Mouse (Mus musculus) myocyte (in vitro differentiated cells): ENCODE measurements around the gene Slc30a4.

Experiments used
- MAX ChIP-seq: IDR thresholded peaks from one replicate; pipeline ENCODE4 v1.6.1; 2011; ENCODE audit warnings: low read depth, mild to moderate bottlenecking, control low read depth
- POLR2A ChIP-seq: IDR thresholded peaks from one replicate; pipeline ENCODE4 v1.6.1; 2011; ENCODE audit warnings: low read depth, mild to moderate bottlenecking, control low read depth, moderate library complexity; ENCODE audit not compliant: insufficient read length
- POLR2AphosphoS2 ChIP-seq: IDR thresholded peaks from one replicate; pipeline ENCODE4 v1.6.1; 2011; ENCODE audit warnings: low read depth, control low read depth; ENCODE audit not compliant: insufficient read length
- SRF ChIP-seq: IDR thresholded peaks from one replicate; pipeline ENCODE4 v1.6.1; 2011; ENCODE audit warnings: low read depth; ENCODE audit not compliant: control insufficient read depth, insufficient read length
- TCF12 ChIP-seq: IDR thresholded peaks from one replicate; pipeline ENCODE4 v1.6.1; 2011; ENCODE audit warnings: mild to moderate bottlenecking, control low read depth; ENCODE audit not compliant: poor library complexity, insufficient read depth, severe bottlenecking
- USF1 ChIP-seq: IDR thresholded peaks from one replicate; pipeline ENCODE4 v1.6.1; 2011; ENCODE audit warnings: low read depth, mild to moderate bottlenecking, control low read depth, moderate library complexity

- TF ChIP-seq POLR2A = no peak
- TF ChIP-seq POLR2AphosphoS2 = no peak
- TF ChIP-seq SRF = no peak
- no peak for TF ChIP-seq TCF12
- no peak for TF ChIP-seq USF1
- TF ChIP-seq MAX = no peak
Observed at GRCm38 (mm10) chr2:122672841-122673240, 29.6 kb downstream of the Slc30a4 start.
